Mouse (Mus musculus) olfactory bulb, adult 2 months (tissue): ENCODE data around the gene Endov. TPM values are rescaled to one million over a fixed set of nuclear protein-coding genes. Genes with fewer than 3 reads are reported as not detected.
A peak's percentile ranks its signal among the peaks of the same experiment; 100 is the strongest.

Experiments used
- H3K27ac ChIP-seq: fragments of 200-500 bp; 2 replicates; pipeline ENCODE4 v1.5.1; 2012; ENCODE audit warnings: low read depth, low read length; ENCODE audit not compliant: insufficient read depth
- H3K4me1 ChIP-seq: fragments of 200-500 bp; 2 replicates; pipeline ENCODE4 v1.6.1; 2012; ENCODE audit warnings: low read length; ENCODE audit not compliant: control insufficient read depth, insufficient read depth
- H3K4me3 ChIP-seq: fragments of 200-500 bp; 2 replicates; pipeline ENCODE4 v1.5.1; 2012; ENCODE audit warnings: mild to moderate bottlenecking, low read depth, low read length, moderate library complexity; ENCODE audit not compliant: insufficient read depth
- CTCF ChIP-seq: fragments of 200-500 bp; IDR thresholded peaks from 2 replicates; pipeline ENCODE4 v1.5.1; 2012; ENCODE audit warnings: low read depth, mild to moderate bottlenecking, low read length, moderate library complexity; ENCODE audit not compliant: insufficient read depth
- POLR2A ChIP-seq: fragments of 200-500 bp; IDR thresholded peaks from 2 replicates; pipeline ENCODE4 v1.6.1; 2012; ENCODE audit warnings: mild to moderate bottlenecking, low read depth, low read length, moderate library complexity; ENCODE audit not compliant: insufficient read depth
- WGBS: fragments of 180-500 bp; shearing (Covaris S2); methylation state at CpG from one replicate; pipeline ENCODE4 v1.1.7; 2018; 5-methylcytosine and 5-hydroxymethylcytosine counted together
- polyA plus RNA-seq: library from polyadenylated mRNA; stranded (reverse); fragments of >200 nt; gene quantifications from 2 replicates; pipeline ENCODE4 v1.2.4, GENCODE M21; 2012; ENCODE audit warnings: low replicate concordance; ENCODE audit not compliant: missing spikeins, insufficient read depth, insufficient read length

Gene Endov
- polyA plus RNA-seq, 1 experiment: not detected

GRCm38 (mm10) chr11:119523392-119523791, 32.2 kb downstream of the Endov start:
- TF ChIP-seq CTCF: no peak
- TF ChIP-seq POLR2A: no peak
- no peak overlapping the region for H3K27ac ChIP-seq
- no peak overlapping the region for H3K4me3 ChIP-seq
- 78% methylated on average over 3 of the region's 3 CpGs for WGBS
- H3K4me1 ChIP-seq: peaks cover 23% of the 10 kb centered on the region

GRCm38 (mm10) chr11:119524545-119524949, 33.4 kb downstream of the Endov start:
- Histone ChIP-seq H3K4me1 (peaks cover 31% of the 10 kb centered on the region), H3K4me3 (peak overlapping the region; percentile 30), H3K27ac (no peak overlapping the region)
- no peak for TF ChIP-seq POLR2A
- TF ChIP-seq CTCF: no peak
- 6% methylated on average over 33 of the region's 33 CpGs for WGBS

- Histone ChIP-seq H3K27ac (no peak overlapping the region), H3K4me3 (no peak overlapping the region), H3K4me1 (peaks cover 20% of the 10 kb centered on the region)
- 89% methylated on average over 14 of the region's 14 CpGs for WGBS
- TF ChIP-seq POLR2A (no peak), CTCF (no peak)
These were observed 35.2 kb downstream of the Endov start for GRCm38 (mm10) chr11:119526068-119526966.

GRCm38 (mm10) chr11:119528930-119529329, 37.8 kb downstream of the Endov start:
- Histone ChIP-seq H3K4me3 (no peak overlapping the region), H3K4me1 (peaks cover 23% of the 10 kb centered on the region), H3K27ac (no peak overlapping the region)
- WGBS: 26% methylated on average over 11 of the region's 11 CpGs
- no peak for TF ChIP-seq POLR2A
- TF ChIP-seq CTCF: no peak

- no peak for TF ChIP-seq CTCF
- no peak for TF ChIP-seq POLR2A
- WGBS: 46% methylated on average over 8 of the region's 8 CpGs
- no peak overlapping the region for H3K4me3 ChIP-seq
- H3K4me1 ChIP-seq: peaks cover 19% of the 10 kb centered on the region
- no peak overlapping the region for H3K27ac ChIP-seq
These were observed 41.3 kb downstream of the Endov start for GRCm38 (mm10) chr11:119532460-119532859.

GRCm38 (mm10) chr11:119533745-119534144, 42.6 kb downstream of the Endov start:
- TF ChIP-seq CTCF (no peak), POLR2A (no peak)
- Histone ChIP-seq H3K27ac (no peak overlapping the region), H3K4me1 (peaks cover 16% of the 10 kb centered on the region), H3K4me3 (no peak overlapping the region)
- 76% methylated on average over 7 of the region's 7 CpGs for WGBS

- Histone ChIP-seq H3K4me1 (peaks cover 5% of the 10 kb centered on the region; the same call in 1 of the 2 replicates), H3K27ac (no peak overlapping the region), H3K4me3 (no peak overlapping the region)
- no peak for TF ChIP-seq POLR2A
- TF ChIP-seq CTCF: no peak
- WGBS: 45% methylated on average over 14 of the region's 14 CpGs
These were observed 48.8 kb downstream of the Endov start for GRCm38 (mm10) chr11:119539944-119540343.

GRCm38 (mm10) chr11:119540560-119540959, 49.4 kb downstream of the Endov start:
- 88% methylated on average over 9 of the region's 9 CpGs for WGBS
- no peak overlapping the region for H3K27ac ChIP-seq
- TF ChIP-seq POLR2A: no peak
- TF ChIP-seq CTCF: no peak
- peaks cover 10% of the 10 kb centered on the region; the same call in 1 of the 2 replicates for H3K4me1 ChIP-seq
- H3K4me3 ChIP-seq: no peak overlapping the region

- Histone ChIP-seq H3K27ac (no peak overlapping the region), H3K4me1 (peaks cover 15% of the 10 kb centered on the region; the same call in 1 of the 2 replicates), H3K4me3 (no peak overlapping the region)
- 83% methylated on average over 9 of the region's 9 CpGs for WGBS
- TF ChIP-seq CTCF (no peak), POLR2A (no peak)
These were observed 49.9 kb downstream of the Endov start for GRCm38 (mm10) chr11:119541082-119541481.

GRCm38 (mm10) chr11:119542371-119542770, 51.2 kb downstream of the Endov start:
- H3K4me3 ChIP-seq: no peak overlapping the region
- WGBS: 76% methylated on average over 9 of the region's 9 CpGs
- peaks cover 25% of the 10 kb centered on the region for H3K4me1 ChIP-seq
- no peak overlapping the region for H3K27ac ChIP-seq
- no peak for TF ChIP-seq POLR2A
- no peak for TF ChIP-seq CTCF
